Mouse (Mus musculus) myocyte (in vitro differentiated cells): ENCODE results near the gene Srrt.

Experiments
- CEBPB ChIP-seq: IDR thresholded peaks from 2 replicates; pipeline ENCODE4 v1.6.1; 2011; ENCODE audit warnings: mild to moderate bottlenecking, moderate library complexity; ENCODE audit not compliant: poor library complexity, insufficient read depth, severe bottlenecking
- MAX ChIP-seq: IDR thresholded peaks from one replicate; pipeline ENCODE4 v1.6.1; 2011; ENCODE audit warnings: low read depth, mild to moderate bottlenecking, control low read depth
- MYOD1 ChIP-seq, 3 experiments: IDR thresholded peaks; one replicate each; pipeline ENCODE4 v1.6.1; 2011; ENCODE audit warnings: control low read depth in 2 of 3, low read depth in 2 of 3, mild to moderate bottlenecking in 2 of 3, moderate library complexity in 1 of 3; ENCODE audit not compliant: insufficient read length in 2 of 3, control insufficient read depth in 1 of 3
- MYOG ChIP-seq, 3 experiments: IDR thresholded peaks; one replicate each; pipeline ENCODE4 v1.6.1; 2011; ENCODE audit warnings: control low read depth in 2 of 3, low read depth in 2 of 3, mild to moderate bottlenecking in 2 of 3; ENCODE audit not compliant: insufficient read length in 2 of 3, control insufficient read depth in 1 of 3, insufficient read depth in 1 of 3
- POLR2A ChIP-seq: IDR thresholded peaks from one replicate; pipeline ENCODE4 v1.6.1; 2011; ENCODE audit warnings: low read depth, mild to moderate bottlenecking, control low read depth, moderate library complexity; ENCODE audit not compliant: insufficient read length
- POLR2AphosphoS2 ChIP-seq: IDR thresholded peaks from one replicate; pipeline ENCODE4 v1.6.1; 2011; ENCODE audit warnings: low read depth, control low read depth; ENCODE audit not compliant: insufficient read length
- TCF12 ChIP-seq: IDR thresholded peaks from one replicate; pipeline ENCODE4 v1.6.1; 2011; ENCODE audit warnings: mild to moderate bottlenecking, control low read depth; ENCODE audit not compliant: poor library complexity, insufficient read depth, severe bottlenecking
- USF1 ChIP-seq: IDR thresholded peaks from one replicate; pipeline ENCODE4 v1.6.1; 2011; ENCODE audit warnings: low read depth, mild to moderate bottlenecking, control low read depth, moderate library complexity

- TF ChIP-seq POLR2AphosphoS2 (no peak), POLR2A (no peak), TCF12 (no peak), MYOG (IDR thresholded peaks at IDR 0.05; ENCODE audit: control insufficient read depth in 1 of 3, insufficient read depth in 1 of 3, insufficient read length in 2 of 3, low read depth in 2 of 3) (no peak), USF1 (no peak), CEBPB (no peak), MYOD1 (IDR thresholded peaks at IDR 0.05; ENCODE audit: control insufficient read depth in 1 of 3, insufficient read length in 2 of 3, low read depth in 2 of 3) (peak in 2 of 3 experiments; percentile 36 to 39), MAX (no peak)
Observed at GRCm38 (mm10) chr5:137304165-137304564, 3.3 kb downstream of the Srrt start.
